Comparison of ENCODE assay signal across 8 mouse cellular contexts in the genomic region with DNA sequence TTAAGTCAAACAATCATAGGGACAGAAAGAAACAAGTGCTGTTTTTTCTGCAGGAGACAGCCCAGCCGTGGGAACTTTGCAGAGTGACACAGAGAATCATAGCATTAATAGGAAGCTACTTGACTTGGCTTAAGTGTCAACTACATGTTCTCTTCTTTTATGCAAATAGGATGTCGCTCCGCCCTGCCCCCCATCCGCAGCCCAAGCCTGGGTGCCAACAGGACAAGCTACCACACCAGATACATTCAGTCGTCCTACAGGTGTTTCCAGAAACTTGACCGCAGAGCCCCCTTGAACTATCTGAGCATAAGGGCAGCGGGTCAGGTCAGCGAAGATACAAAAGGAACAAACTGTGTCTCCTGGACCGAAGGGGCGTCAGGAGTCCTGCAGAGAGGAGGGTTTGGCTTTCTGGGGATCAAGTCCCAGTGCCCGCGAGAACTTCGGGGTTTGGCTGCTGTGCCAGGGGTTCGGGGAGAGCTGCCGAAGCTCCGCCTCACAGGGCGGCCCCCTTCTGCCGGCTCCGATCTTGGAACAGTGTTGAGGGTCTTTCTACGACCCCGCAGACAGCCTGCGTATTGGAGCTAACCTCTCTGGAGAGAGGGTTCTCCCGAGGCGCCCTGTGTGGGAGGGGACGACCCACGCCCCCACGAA. TPM values are rescaled to one million over a fixed set of nuclear protein-coding genes. Genes with fewer than 3 reads are reported as not detected.
DNase-seq lines count a peak whose midpoint lies in the region; ATAC-seq and TF ChIP-seq lines count a peak whose summit lies in the region.

No protein-coding gene starts in this region.

- peak overlapping the region; percentile 97 for H3K27ac ChIP-seq in limb, embryonic 15.5 days
- H3K27ac ChIP-seq in midbrain, embryonic 15.5 days: peak overlapping the region; percentile 83
- peak overlapping the region; percentile 90 for H3K27ac ChIP-seq in testis, adult 2 months (ENCODE audit: control insufficient read depth, insufficient read depth, low read depth, low read length)

- H3K4me1 ChIP-seq in limb, embryonic 15.5 days: peaks cover 4% of the 10 kb centered on the region
- H3K4me1 ChIP-seq in midbrain, embryonic 15.5 days: peaks cover 12% of the 10 kb centered on the region
- H3K4me1 ChIP-seq in testis, adult 2 months (ENCODE audit: control insufficient read depth, insufficient read depth, low read length): no peaks in the 10 kb centered on the region; the same call in 1 of the 2 replicates

- peak; percentile 40 for ATAC-seq in inflammation-experienced regulatory T-cells, adult 6 months
- peak; percentile 67 for ATAC-seq in limb, embryonic 15.5 days (ENCODE audit: insufficient number of reproducible peaks, low FRiP score, low TSS enrichment, low read depth)
- peak; percentile 85 for ATAC-seq in midbrain, embryonic 15.5 days (replicated peaks)

- TF ChIP-seq POLR2A in testis, adult 2 months (IDR thresholded peaks at IDR 0.05; ENCODE audit: control insufficient read depth, low read depth, low read length): no peak

- DNase-seq in right cerebral cortex, postnatal 14 days: peak; percentile 38
- no peak for DNase-seq in right cerebral cortex, postnatal 25 days
- peak; percentile 67 for DNase-seq in cerebellum, adult 9-10 months
- DNase-seq in gastrocnemius, adult 8-10 months (ENCODE audit: low spot score in 2 of 2): peak; percentile 32 to 56

- no peaks in the 10 kb centered on the region for H3K9me3 ChIP-seq in limb, embryonic 15.5 days
- H3K9me3 ChIP-seq in midbrain, embryonic 15.5 days: no peaks in the 10 kb centered on the region

- no peaks in the 10 kb centered on the region for H3K27me3 ChIP-seq in limb, embryonic 15.5 days
- no peaks in the 10 kb centered on the region for H3K27me3 ChIP-seq in midbrain, embryonic 15.5 days (replicated peaks)
- H3K27me3 ChIP-seq in testis, adult 2 months (ENCODE audit: control insufficient read depth, insufficient read depth, low read length): no peaks in the 10 kb centered on the region

- under 1% methylated on average over 27 of the region's 27 CpGs for WGBS in limb, embryonic 15.5 days
- WGBS in midbrain, embryonic 15.5 days: under 1% methylated on average over 27 of the region's 27 CpGs

- no peaks in the 10 kb centered on the region for H3K36me3 ChIP-seq in limb, embryonic 15.5 days
- H3K36me3 ChIP-seq in midbrain, embryonic 15.5 days (replicated peaks): no peaks in the 10 kb centered on the region
- no peaks in the 10 kb centered on the region for H3K36me3 ChIP-seq in testis, adult 2 months (ENCODE audit: control insufficient read depth, insufficient read depth, low read length)

- peak overlapping the region; percentile 75 for H3K4me2 ChIP-seq in limb, embryonic 15.5 days
- peak overlapping the region; percentile 80 for H3K4me2 ChIP-seq in midbrain, embryonic 15.5 days

- peak overlapping the region; percentile 81 for H3K4me3 ChIP-seq in limb, embryonic 15.5 days
- H3K4me3 ChIP-seq in midbrain, embryonic 15.5 days: peak overlapping the region; percentile 69
- H3K4me3 ChIP-seq in testis, adult 2 months (ENCODE audit: control insufficient read depth, low read depth, low read length): peak overlapping the region; percentile 91

- no peak for TF ChIP-seq CTCF in testis, adult 2 months (IDR thresholded peaks at IDR 0.05; ENCODE audit: control insufficient read depth, insufficient read depth, insufficient replicate concordance, low read depth, low read length)

- H3K9ac ChIP-seq in limb, embryonic 15.5 days: peak overlapping the region; percentile 78
- H3K9ac ChIP-seq in midbrain, embryonic 15.5 days: peak overlapping the region; percentile 47

RNA-seq across cellular contexts. Expression of gene Fyco1, which starts 0.5 kb away (rescaled TPM):
- total RNA-seq in gastrocnemius, adult 8-10 months (2022): 100 to 1,000 TPM; 151 to 190 (median 177) TPM
- polyA plus RNA-seq in inflammation-experienced regulatory T-cells, adult 6 months (2017; shearing (Covaris generic)): 10 to 100 TPM; 24.2 to 49.9 (median 41.1) TPM
- 16.2 and 18.7 TPM in 2 replicates for polyA plus RNA-seq in limb, embryonic 15.5 days (2015; fragmentation: Nextera tagmentation; extraction: Ambion mirVana)
- 18.7 and 19.0 TPM in 2 replicates for polyA plus RNA-seq in midbrain, embryonic 15.5 days (2015; fragmentation: Nextera tagmentation; extraction: Ambion mirVana)
- polyA plus RNA-seq in testis, adult 2 months (2012; rRNA removed): 18.6 and 25.5 TPM in 2 replicates

RNA-seq across cellular contexts. Expression of gene Xcr1, which starts 10.6 kb away (rescaled TPM):
- total RNA-seq in gastrocnemius, adult 8-10 months (2022): not detected
- polyA plus RNA-seq in inflammation-experienced regulatory T-cells, adult 6 months (2017; shearing (Covaris generic)): 1 to 10 TPM in 1 of 3 experiments, under 1 TPM in 2; 0.66 to 2.9 (median 0.69) TPM
- polyA plus RNA-seq in limb, embryonic 15.5 days (2015; fragmentation: Nextera tagmentation; extraction: Ambion mirVana): 0.03 TPM in 1 of 2 replicates, not detected in the other
- 0.05 and 0.09 TPM in 2 replicates for polyA plus RNA-seq in midbrain, embryonic 15.5 days (2015; fragmentation: Nextera tagmentation; extraction: Ambion mirVana)
- polyA plus RNA-seq in testis, adult 2 months (2012; rRNA removed): 0.10 and 0.20 TPM in 2 replicates

RNA-seq across cellular contexts. Expression of gene Cxcr6, which starts 44.9 kb away (rescaled TPM):
- total RNA-seq in gastrocnemius, adult 8-10 months (2022): not detected
- polyA plus RNA-seq in inflammation-experienced regulatory T-cells, adult 6 months (2017; shearing (Covaris generic)): 100 to 1,000 TPM; 136 to 568 (median 166) TPM
- polyA plus RNA-seq in limb, embryonic 15.5 days (2015; fragmentation: Nextera tagmentation; extraction: Ambion mirVana): 0.32 and 0.62 TPM in 2 replicates
- polyA plus RNA-seq in midbrain, embryonic 15.5 days (2015; fragmentation: Nextera tagmentation; extraction: Ambion mirVana): 0.19 and 0.23 TPM in 2 replicates
- polyA plus RNA-seq in testis, adult 2 months (2012; rRNA removed): 0.05 TPM in 1 of 2 replicates, not detected in the other

Comparison
In these comparisons a context has a peak if more than half of its experiments do, and no peak if none do; other contexts are left out.
1. RNA of gene Cxcr6, which starts 44.9 kb away (polyA plus RNA-seq): 136 to 568 TPM in inflammation-experienced regulatory T-cells, adult 6 months; 0.32 to 0.62 TPM in limb, embryonic 15.5 days, 0.19 to 0.23 TPM in midbrain, embryonic 15.5 days and 0.05 TPM in testis, adult 2 months; every median in the first group is over 10 times any median in the second.
2. Peak in every context shown above with its lines, with median percentiles within 50 percentile points of each other: ATAC-seq, H3K27ac ChIP-seq and H3K4me3 ChIP-seq.